Mouse (Mus musculus): ENCODE results near the gene Tshz2. TPM values are rescaled to one million over a fixed set of nuclear protein-coding genes. Genes with fewer than 3 reads are reported as not detected.

Gene Tshz2
- polyA plus RNA-seq, 1 experiment from 2014 or later, result 20.1 TPM

DNA sequence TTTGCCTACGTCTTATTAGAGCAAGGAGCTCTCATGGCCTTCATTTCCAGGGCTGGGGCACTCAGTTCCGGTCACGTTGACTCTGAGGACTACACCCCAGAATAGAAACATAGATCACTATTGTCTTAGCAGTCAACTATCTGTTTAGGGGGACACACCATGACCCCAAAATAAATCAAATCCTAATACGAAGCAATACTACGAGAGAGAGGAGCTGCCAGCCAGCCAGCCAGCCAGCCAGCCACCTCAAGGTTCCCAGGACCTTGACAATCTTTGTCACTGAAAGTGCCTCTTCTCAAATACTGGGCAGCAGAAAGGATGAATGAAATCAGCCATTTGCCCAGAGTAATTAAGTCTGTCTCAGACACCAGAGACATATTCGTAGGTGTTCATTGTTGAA, 393.1 kb downstream of the Tshz2 start:
- no peaks in the 10 kb centered on the region for H3K4me1 ChIP-seq (ENCODE audit: control insufficient read depth, insufficient read depth, low read length)
- no peak overlapping the region for H3K4me3 ChIP-seq (ENCODE audit: low read depth, low read length)
- H3K4me2 ChIP-seq (replicated peaks; ENCODE audit: low read depth, low read length), result no peak overlapping the region
- 91% methylated on average over 6 of the region's 6 CpGs for whole genome bisulfite sequencing
- no peak for ATAC-seq (ENCODE audit: insufficient number of reproducible peaks, insufficient read depth, low FRiP score, low read depth)
- H3K27me3 ChIP-seq (ENCODE audit: control insufficient read depth, insufficient read depth, low read length), result no peaks in the 10 kb centered on the region
- no peaks in the 10 kb centered on the region for H3K36me3 ChIP-seq (ENCODE audit: control insufficient read depth, insufficient read depth, low read length)
- H3K9ac ChIP-seq (replicated peaks; ENCODE audit: low read depth, low read length), result no peak overlapping the region
- no peak overlapping the region for H3K27ac ChIP-seq (ENCODE audit: low read length)
- H3K9me3 ChIP-seq (ENCODE audit: control insufficient read depth, low read depth, low read length), result peaks cover 3% of the 10 kb centered on the region; the same call in 1 of the 2 replicates

- H3K27me3 ChIP-seq (ENCODE audit: control insufficient read depth, insufficient read depth, low read length), result no peaks in the 10 kb centered on the region
- WGBS, result 92% methylated on average over 7 of the region's 7 CpGs
- peaks cover 3% of the 10 kb centered on the region; the same call in 1 of the 2 replicates for H3K9me3 ChIP-seq (ENCODE audit: control insufficient read depth, low read depth, low read length)
- no peak overlapping the region for H3K27ac ChIP-seq (ENCODE audit: low read length)
- no peaks in the 10 kb centered on the region for H3K36me3 ChIP-seq (ENCODE audit: control insufficient read depth, insufficient read depth, low read length)
- H3K4me3 ChIP-seq (ENCODE audit: low read depth, low read length), result no peak overlapping the region
- no peak overlapping the region for H3K4me2 ChIP-seq (replicated peaks; ENCODE audit: low read depth, low read length)
- ATAC-seq (ENCODE audit: insufficient number of reproducible peaks, insufficient read depth, low FRiP score, low read depth), result no peak
- H3K4me1 ChIP-seq (ENCODE audit: control insufficient read depth, insufficient read depth, low read length), result no peaks in the 10 kb centered on the region
- no peak overlapping the region for H3K9ac ChIP-seq (replicated peaks; ENCODE audit: low read depth, low read length)
Observed at GRCm38 (mm10) chr2:170027837-170028236, 395.0 kb downstream of the Tshz2 start.

GRCm38 (mm10) chr2:170028488-170029303, 395.9 kb downstream of the Tshz2 start:
- peaks cover 3% of the 10 kb centered on the region; the same call in 1 of the 2 replicates for H3K9me3 ChIP-seq (ENCODE audit: control insufficient read depth, low read depth, low read length)
- H3K4me1 ChIP-seq (ENCODE audit: control insufficient read depth, insufficient read depth, low read length), result 0 out of 2 replicates have a peak, but pooled peaks cover 4% of the 10 kb centered on the region
- H3K9ac ChIP-seq (replicated peaks; ENCODE audit: low read depth, low read length), result no peak overlapping the region
- no peaks in the 10 kb centered on the region for H3K27me3 ChIP-seq (ENCODE audit: control insufficient read depth, insufficient read depth, low read length)
- no peak overlapping the region for H3K4me2 ChIP-seq (replicated peaks; ENCODE audit: low read depth, low read length)
- no peaks in the 10 kb centered on the region for H3K36me3 ChIP-seq (ENCODE audit: control insufficient read depth, insufficient read depth, low read length)
- no peak overlapping the region for H3K4me3 ChIP-seq (ENCODE audit: low read depth, low read length)
- ATAC-seq (ENCODE audit: insufficient number of reproducible peaks, insufficient read depth, low FRiP score, low read depth), result no peak
- WGBS, result 82% methylated on average over 23 of the region's 24 CpGs
- H3K27ac ChIP-seq (ENCODE audit: low read length), result no peak overlapping the region

DNA sequence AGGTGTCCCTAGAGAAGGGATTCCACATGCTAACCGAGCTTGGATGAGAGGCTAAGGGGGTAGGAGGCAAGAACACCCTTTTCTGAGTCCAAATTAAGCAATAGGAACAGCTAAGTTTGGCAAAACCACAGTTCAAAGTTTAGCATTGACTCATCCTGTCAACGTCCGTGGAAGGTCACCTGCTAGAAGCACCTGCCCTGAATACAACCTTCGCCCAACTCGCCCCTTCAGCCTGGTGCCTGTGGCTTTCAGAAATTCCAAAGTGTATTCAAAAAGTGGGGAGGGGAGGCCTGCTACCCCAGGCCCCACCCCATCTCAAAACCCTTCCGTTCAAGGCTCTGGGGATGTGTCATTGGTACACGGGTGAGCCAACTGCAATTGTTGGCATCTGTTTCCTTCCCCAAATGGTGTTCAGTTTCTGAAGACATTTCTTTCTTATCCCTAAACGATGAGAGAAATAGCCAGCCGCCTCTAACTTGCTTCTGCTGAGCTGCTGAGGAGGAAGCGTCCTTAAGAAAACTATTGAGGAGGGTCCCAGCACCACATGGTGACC, 396.6 kb downstream of the Tshz2 start:
- Histone ChIP-seq H3K4me1 (ENCODE audit: control insufficient read depth, insufficient read depth, low read length) (0 out of 2 replicates have a peak, but pooled peaks cover 4% of the 10 kb centered on the region), H3K4me2 (replicated peaks; ENCODE audit: low read depth, low read length) (no peak overlapping the region), H3K27me3 (ENCODE audit: control insufficient read depth, insufficient read depth, low read length) (no peaks in the 10 kb centered on the region), H3K9me3 (ENCODE audit: control insufficient read depth, low read depth, low read length) (peaks cover 3% of the 10 kb centered on the region; the same call in 1 of the 2 replicates), H3K4me3 (ENCODE audit: low read depth, low read length) (no peak overlapping the region), H3K9ac (replicated peaks; ENCODE audit: low read depth, low read length) (no peak overlapping the region), H3K27ac (ENCODE audit: low read length) (no peak overlapping the region), H3K36me3 (ENCODE audit: control insufficient read depth, insufficient read depth, low read length) (no peaks in the 10 kb centered on the region)
- no peak for ATAC-seq (ENCODE audit: insufficient number of reproducible peaks, insufficient read depth, low FRiP score, low read depth)
- WGBS, result 86% methylated on average over 10 of the region's 10 CpGs

- H3K27ac ChIP-seq (ENCODE audit: low read length), result no peak overlapping the region
- 0 out of 2 replicates have a peak, but pooled peaks cover 4% of the 10 kb centered on the region for H3K4me1 ChIP-seq (ENCODE audit: control insufficient read depth, insufficient read depth, low read length)
- ATAC-seq (ENCODE audit: insufficient number of reproducible peaks, insufficient read depth, low FRiP score, low read depth), result no peak
- peaks cover 3% of the 10 kb centered on the region; the same call in 1 of the 2 replicates for H3K9me3 ChIP-seq (ENCODE audit: control insufficient read depth, low read depth, low read length)
- no peak overlapping the region for H3K9ac ChIP-seq (replicated peaks; ENCODE audit: low read depth, low read length)
- H3K4me2 ChIP-seq (replicated peaks; ENCODE audit: low read depth, low read length), result no peak overlapping the region
- no peaks in the 10 kb centered on the region for H3K36me3 ChIP-seq (ENCODE audit: control insufficient read depth, insufficient read depth, low read length)
- no peak overlapping the region for H3K4me3 ChIP-seq (ENCODE audit: low read depth, low read length)
- no peaks in the 10 kb centered on the region for H3K27me3 ChIP-seq (ENCODE audit: control insufficient read depth, insufficient read depth, low read length)
- 94% methylated on average over 12 of the region's 12 CpGs for WGBS
Observed at GRCm38 (mm10) chr2:170031226-170031625, 398.4 kb downstream of the Tshz2 start.

DNA sequence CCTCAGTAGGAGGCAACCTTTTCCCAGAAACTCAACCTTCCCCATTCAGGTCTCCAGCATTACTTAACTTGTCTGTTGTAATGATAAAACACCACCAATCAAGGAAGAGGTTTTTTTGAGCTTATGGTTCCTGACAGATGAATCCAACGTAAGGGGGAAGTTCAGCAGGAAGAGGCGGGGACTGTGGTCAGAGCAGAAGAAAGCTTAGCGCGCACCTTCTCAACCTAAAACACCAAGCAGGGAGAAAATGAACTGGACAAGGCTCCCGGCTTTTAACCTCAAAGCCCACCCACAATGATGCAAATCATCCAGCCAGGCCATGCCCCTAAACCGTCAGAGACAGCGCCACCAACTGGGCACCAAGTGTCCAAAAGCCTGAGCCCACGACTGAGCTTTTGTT, 399.1 kb downstream of the Tshz2 start:
- 0 out of 2 replicates have a peak, but pooled peaks cover 4% of the 10 kb centered on the region for H3K4me1 ChIP-seq (ENCODE audit: control insufficient read depth, insufficient read depth, low read length)
- ATAC-seq (ENCODE audit: insufficient number of reproducible peaks, insufficient read depth, low FRiP score, low read depth), result no peak
- no peaks in the 10 kb centered on the region for H3K36me3 ChIP-seq (ENCODE audit: control insufficient read depth, insufficient read depth, low read length)
- 81% methylated on average over 8 of the region's 8 CpGs for WGBS
- H3K9me3 ChIP-seq (ENCODE audit: control insufficient read depth, low read depth, low read length), result peaks cover 3% of the 10 kb centered on the region; the same call in 1 of the 2 replicates
- no peaks in the 10 kb centered on the region for H3K27me3 ChIP-seq (ENCODE audit: control insufficient read depth, insufficient read depth, low read length)
- H3K4me2 ChIP-seq (replicated peaks; ENCODE audit: low read depth, low read length), result no peak overlapping the region
- H3K27ac ChIP-seq (ENCODE audit: low read length), result no peak overlapping the region
- no peak overlapping the region for H3K9ac ChIP-seq (replicated peaks; ENCODE audit: low read depth, low read length)
- no peak overlapping the region for H3K4me3 ChIP-seq (ENCODE audit: low read depth, low read length)

GRCm38 (mm10) chr2:170033219-170033618, 400.4 kb downstream of the Tshz2 start:
- Histone ChIP-seq H3K27me3 (ENCODE audit: control insufficient read depth, insufficient read depth, low read length) (no peaks in the 10 kb centered on the region), H3K4me2 (replicated peaks; ENCODE audit: low read depth, low read length) (no peak overlapping the region), H3K9me3 (ENCODE audit: control insufficient read depth, low read depth, low read length) (no peaks in the 10 kb centered on the region), H3K4me3 (ENCODE audit: low read depth, low read length) (no peak overlapping the region), H3K4me1 (ENCODE audit: control insufficient read depth, insufficient read depth, low read length) (0 out of 2 replicates have a peak, but pooled peaks cover 8% of the 10 kb centered on the region), H3K9ac (replicated peaks; ENCODE audit: low read depth, low read length) (no peak overlapping the region), H3K36me3 (ENCODE audit: control insufficient read depth, insufficient read depth, low read length) (no peaks in the 10 kb centered on the region), H3K27ac (ENCODE audit: low read length) (peak overlapping the region; percentile 55; the same call in 1 of the 2 replicates)
- WGBS, result 50% methylated on average over 5 of the region's 5 CpGs
- ATAC-seq (ENCODE audit: insufficient number of reproducible peaks, insufficient read depth, low FRiP score, low read depth), result no peak

- H3K27me3 ChIP-seq (ENCODE audit: control insufficient read depth, insufficient read depth, low read length), result no peaks in the 10 kb centered on the region
- ATAC-seq (ENCODE audit: insufficient number of reproducible peaks, insufficient read depth, low FRiP score, low read depth), result peak; percentile 4; the same call in 1 of the 2 replicates
- no peaks in the 10 kb centered on the region for H3K9me3 ChIP-seq (ENCODE audit: control insufficient read depth, low read depth, low read length)
- WGBS, result 94% methylated on average over 11 of the region's 11 CpGs
- H3K4me2 ChIP-seq (replicated peaks; ENCODE audit: low read depth, low read length), result no peak overlapping the region
- H3K4me3 ChIP-seq (ENCODE audit: low read depth, low read length), result no peak overlapping the region
- H3K9ac ChIP-seq (replicated peaks; ENCODE audit: low read depth, low read length), result no peak overlapping the region
- no peaks in the 10 kb centered on the region for H3K36me3 ChIP-seq (ENCODE audit: control insufficient read depth, insufficient read depth, low read length)
- H3K27ac ChIP-seq (ENCODE audit: low read length), result no peak overlapping the region
- 0 out of 2 replicates have a peak, but pooled peaks cover 8% of the 10 kb centered on the region for H3K4me1 ChIP-seq (ENCODE audit: control insufficient read depth, insufficient read depth, low read length)
Observed at GRCm38 (mm10) chr2:170034794-170035193, 402.0 kb downstream of the Tshz2 start.

Data from stomach, embryonic 14.5 days (tissue).